Mouse (Mus musculus): ENCODE measurements at regions not wholly inside any gene's neighbourhood (a gene's known extent, or its start where the extent isn't known, plus 50 kb on each side); places are given as distances from the start of the nearest gene placed in this dataset.
"Not testable (repeated sequence)": the region's sequence is repeated elsewhere in the genome, so short reads cannot be mapped to it uniquely, and the experiment has no call there.

GRCm38 (mm10) chr15:62258611-62259010 lies 1335.8 kb upstream of the A1bg start:
- no peak for DNase-seq (ENCODE audit: low spot score in 2 of 2)

GRCm38 (mm10) chr15:62257955-62258354 lies 1335.1 kb upstream of the A1bg start:
- no peak for DNase-seq (ENCODE audit: low spot score in 2 of 2)

GRCm38 (mm10) chr15:62257110-62257667 lies 1334.4 kb upstream of the A1bg start:
- no peak for DNase-seq (ENCODE audit: low spot score in 2 of 2)

- no peak for DNase-seq (ENCODE audit: low spot score in 2 of 2)
These were observed 1332.8 kb upstream of the A1bg start for GRCm38 (mm10) chr15:62255571-62255970.

GRCm38 (mm10) chr15:62253724-62254123 lies 1330.9 kb upstream of the A1bg start:
- no peak for DNase-seq (ENCODE audit: low spot score in 2 of 2)

- not testable (repeated sequence) for DNase-seq (ENCODE audit: low spot score in 2 of 2)
These were observed 1329.4 kb upstream of the A1bg start for GRCm38 (mm10) chr15:62252078-62252833.

- DNase-seq (ENCODE audit: low spot score in 2 of 2), result no peak
These were observed 1326.6 kb upstream of the A1bg start for GRCm38 (mm10) chr15:62249436-62249835.

- no peak for DNase-seq (ENCODE audit: low spot score in 2 of 2)
These were observed 1323.8 kb upstream of the A1bg start for GRCm38 (mm10) chr15:62246561-62247079.

- DNase-seq (ENCODE audit: low spot score in 2 of 2), result no peak
These were observed 1322.4 kb upstream of the A1bg start for GRCm38 (mm10) chr15:62245237-62245636.

- no peak for DNase-seq (ENCODE audit: low spot score in 2 of 2)
These were observed 1322.0 kb upstream of the A1bg start for GRCm38 (mm10) chr15:62244819-62245218.

- no peak for DNase-seq (ENCODE audit: low spot score in 2 of 2)
These were observed 1317.2 kb upstream of the A1bg start for GRCm38 (mm10) chr15:62240031-62240430.

GRCm38 (mm10) chr15:62238503-62239045 lies 1315.8 kb upstream of the A1bg start:
- no peak for DNase-seq (ENCODE audit: low spot score in 2 of 2)

- no peak for DNase-seq (ENCODE audit: low spot score in 2 of 2)
These were observed 1313.2 kb upstream of the A1bg start for GRCm38 (mm10) chr15:62236056-62236455.

- DNase-seq (ENCODE audit: low spot score in 2 of 2), result no peak
These were observed 1311.5 kb upstream of the A1bg start for GRCm38 (mm10) chr15:62234182-62234760.

- DNase-seq (ENCODE audit: low spot score in 2 of 2), result no peak
These were observed 1310.3 kb upstream of the A1bg start for GRCm38 (mm10) chr15:62233154-62233553.

- DNase-seq (ENCODE audit: low spot score in 2 of 2), result no peak
These were observed 1308.9 kb upstream of the A1bg start for GRCm38 (mm10) chr15:62231709-62232108.

- no peak for DNase-seq (ENCODE audit: low spot score in 2 of 2)
These were observed 1308.0 kb upstream of the A1bg start for GRCm38 (mm10) chr15:62230773-62231172.

- DNase-seq (ENCODE audit: low spot score in 2 of 2), result no peak
These were observed 1306.9 kb upstream of the A1bg start for GRCm38 (mm10) chr15:62229491-62230283.

GRCm38 (mm10) chr15:62229023-62229422 lies 1306.2 kb upstream of the A1bg start:
- no peak for DNase-seq (ENCODE audit: low spot score in 2 of 2)

GRCm38 (mm10) chr15:62224798-62225197 lies 1302.0 kb upstream of the A1bg start:
- DNase-seq (ENCODE audit: low spot score in 2 of 2), result no peak

GRCm38 (mm10) chr15:62224191-62224590 lies 1301.4 kb upstream of the A1bg start:
- no peak for DNase-seq (ENCODE audit: low spot score in 2 of 2)
